Mouse (Mus musculus): ENCODE data around the gene Epc2. TPM values are rescaled to one million over a fixed set of nuclear protein-coding genes. Genes with fewer than 3 reads are reported as not detected.

The Epc2 gene
- polyA plus RNA-seq, 1 experiment from 2014 or later: 3.7 TPM

GRCm38 (mm10) chr2:49447586-49448475 is 3.5 kb upstream of the Epc2 start:
- H3K9ac ChIP-seq (ENCODE audit: low read depth, low read length): no peak overlapping the region

GRCm38 (mm10) chr2:49450467-49450866 is 819 bp upstream of the Epc2 start:
- ATAC-seq: no peak
- Histone ChIP-seq H3K9me3 (ENCODE audit: control insufficient read depth) (no peaks in the 10 kb centered on the region), H3K4me2 (replicated peaks; ENCODE audit: low read depth) (peak overlapping the region; percentile 89), H3K4me3 (ENCODE audit: low read depth, low read length) (peak overlapping the region; percentile 92), H3K9ac (ENCODE audit: low read depth, low read length) (peak overlapping the region; percentile 97; the same call in 1 of the 2 replicates), H3K27me3 (replicated peaks; ENCODE audit: control insufficient read depth, insufficient read depth, low read length) (no peaks in the 10 kb centered on the region), H3K36me3 (ENCODE audit: control insufficient read depth, insufficient read depth) (no peaks in the 10 kb centered on the region), H3K27ac (ENCODE audit: low read depth, low read length) (no peak overlapping the region), H3K4me1 (replicated peaks; ENCODE audit: control insufficient read depth, insufficient read depth, low read length) (no peaks in the 10 kb centered on the region)
- TF ChIP-seq CTCF (IDR thresholded peaks at IDR 0.05; ENCODE audit: low read depth): no peak
- 9% methylated on average over 4 of the region's 4 CpGs for WGBS

More at GRCm38 (mm10) chr2:49447586-49448475, 3.5 kb upstream of the Epc2 start:
- no peaks in the 10 kb centered on the region for H3K4me1 ChIP-seq (replicated peaks; ENCODE audit: control insufficient read depth, insufficient read depth, low read length)
- H3K9me3 ChIP-seq (ENCODE audit: control insufficient read depth): no peaks in the 10 kb centered on the region
- no peak overlapping the region for H3K4me2 ChIP-seq (replicated peaks; ENCODE audit: low read depth)
- WGBS: 55% methylated on average over 8 of the region's 8 CpGs
- peak; percentile 56 for TF ChIP-seq CTCF (IDR thresholded peaks at IDR 0.05; ENCODE audit: low read depth)
- H3K36me3 ChIP-seq (ENCODE audit: control insufficient read depth, insufficient read depth): no peaks in the 10 kb centered on the region
- H3K27ac ChIP-seq (ENCODE audit: low read depth, low read length): no peak overlapping the region
- H3K27me3 ChIP-seq (replicated peaks; ENCODE audit: control insufficient read depth, insufficient read depth, low read length): no peaks in the 10 kb centered on the region
- no peak for ATAC-seq
- no peak overlapping the region for H3K4me3 ChIP-seq (ENCODE audit: low read depth, low read length)

DNA sequence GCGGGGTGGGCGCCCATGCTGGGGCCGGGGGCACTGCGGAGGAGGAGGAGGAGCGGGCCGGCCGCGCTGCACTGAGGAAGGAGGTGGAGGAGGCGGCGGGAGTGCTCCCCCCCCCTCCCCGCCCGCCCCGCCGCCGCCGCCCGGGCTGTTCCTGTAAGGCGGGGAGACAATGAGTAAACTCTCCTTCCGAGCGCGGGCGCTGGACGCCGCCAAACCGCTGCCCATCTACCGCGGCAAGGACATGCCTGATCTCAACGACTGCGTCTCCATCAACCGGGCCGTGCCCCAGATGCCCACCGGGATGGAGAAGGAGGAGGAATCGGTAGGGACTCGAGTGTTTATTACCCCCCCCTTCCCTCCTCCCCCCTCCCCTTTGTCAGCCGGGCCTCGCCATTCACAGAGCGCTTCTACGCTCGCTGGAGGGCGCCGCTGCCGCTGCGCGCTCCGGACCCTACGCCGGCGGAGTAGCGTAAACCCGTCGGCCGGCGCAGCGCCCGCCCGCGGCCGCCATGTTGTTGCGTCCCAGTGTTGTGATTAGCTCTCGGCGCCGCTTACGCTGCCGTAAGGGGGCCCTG is 438 bp downstream of the Epc2 start:
- peak overlapping the region; percentile 97 for H3K9ac ChIP-seq (ENCODE audit: low read depth, low read length)
- TF ChIP-seq CTCF (IDR thresholded peaks at IDR 0.05; ENCODE audit: low read depth): peak; percentile 60
- peak overlapping the region; percentile 99 for H3K27ac ChIP-seq (ENCODE audit: low read depth, low read length)
- H3K9me3 ChIP-seq (ENCODE audit: control insufficient read depth): no peaks in the 10 kb centered on the region
- no peaks in the 10 kb centered on the region for H3K27me3 ChIP-seq (replicated peaks; ENCODE audit: control insufficient read depth, insufficient read depth, low read length)
- no peaks in the 10 kb centered on the region for H3K36me3 ChIP-seq (ENCODE audit: control insufficient read depth, insufficient read depth)
- WGBS: under 1% methylated on average over 32 of the region's 64 CpGs
- H3K4me2 ChIP-seq (replicated peaks; ENCODE audit: low read depth): peak overlapping the region; percentile 97
- peak overlapping the region; percentile 92 for H3K4me3 ChIP-seq (ENCODE audit: low read depth, low read length)
- no peaks in the 10 kb centered on the region for H3K4me1 ChIP-seq (replicated peaks; ENCODE audit: control insufficient read depth, insufficient read depth, low read length)
- peak; percentile 87 for ATAC-seq

GRCm38 (mm10) chr2:49452451-49453081 is 1.3 kb downstream of the Epc2 start:
- under 1% methylated on average over 37 of the region's 37 CpGs for WGBS
- ATAC-seq: peak; percentile 68
- peak overlapping the region; percentile 92 for H3K4me3 ChIP-seq (ENCODE audit: low read depth, low read length)
- no peaks in the 10 kb centered on the region for H3K36me3 ChIP-seq (ENCODE audit: control insufficient read depth, insufficient read depth)
- peak overlapping the region; percentile 99; the same call in 1 of the 2 replicates for H3K27ac ChIP-seq (ENCODE audit: low read depth, low read length)
- H3K4me2 ChIP-seq (replicated peaks; ENCODE audit: low read depth): peak overlapping the region; percentile 97
- no peaks in the 10 kb centered on the region for H3K27me3 ChIP-seq (replicated peaks; ENCODE audit: control insufficient read depth, insufficient read depth, low read length)
- no peak for TF ChIP-seq CTCF (IDR thresholded peaks at IDR 0.05; ENCODE audit: low read depth)
- H3K9me3 ChIP-seq (ENCODE audit: control insufficient read depth): no peaks in the 10 kb centered on the region
- peak overlapping the region; percentile 97 for H3K9ac ChIP-seq (ENCODE audit: low read depth, low read length)
- H3K4me1 ChIP-seq (replicated peaks; ENCODE audit: control insufficient read depth, insufficient read depth, low read length): no peaks in the 10 kb centered on the region

DNA sequence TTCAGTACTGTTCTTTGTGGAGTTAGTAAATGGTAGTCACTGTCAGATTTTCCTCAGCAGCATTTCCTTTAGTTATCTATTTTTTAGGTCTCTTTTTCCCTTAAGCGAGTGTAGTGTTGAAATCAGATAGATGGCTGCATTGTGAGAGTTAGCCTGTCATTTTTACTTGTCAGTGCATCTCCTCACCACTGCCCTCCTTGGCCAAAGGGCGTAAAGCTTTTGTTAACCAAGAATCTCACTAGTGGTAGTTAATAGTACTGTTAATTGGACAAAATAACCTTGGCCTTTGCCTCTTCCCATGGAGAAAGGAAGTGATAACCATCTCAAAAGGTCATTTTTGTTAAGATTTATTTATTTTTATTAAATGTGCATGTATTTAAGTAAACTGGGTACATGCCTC is 6.5 kb downstream of the Epc2 start:
- Histone ChIP-seq H3K27ac (ENCODE audit: low read depth, low read length) (no peak overlapping the region), H3K9me3 (ENCODE audit: control insufficient read depth) (no peaks in the 10 kb centered on the region), H3K4me1 (replicated peaks; ENCODE audit: control insufficient read depth, insufficient read depth, low read length) (no peaks in the 10 kb centered on the region), H3K4me3 (ENCODE audit: low read depth, low read length) (no peak overlapping the region), H3K4me2 (replicated peaks; ENCODE audit: low read depth) (no peak overlapping the region), H3K9ac (ENCODE audit: low read depth, low read length) (no peak overlapping the region), H3K27me3 (replicated peaks; ENCODE audit: control insufficient read depth, insufficient read depth, low read length) (no peaks in the 10 kb centered on the region), H3K36me3 (ENCODE audit: control insufficient read depth, insufficient read depth) (no peaks in the 10 kb centered on the region)
- peak; percentile 37 for TF ChIP-seq CTCF (IDR thresholded peaks at IDR 0.05; ENCODE audit: low read depth)
- WGBS: 73% methylated on average over 2 of the region's 2 CpGs
- ATAC-seq: no peak

- Histone ChIP-seq H3K4me2 (replicated peaks; ENCODE audit: low read depth) (no peak overlapping the region), H3K4me3 (ENCODE audit: low read depth, low read length) (no peak overlapping the region), H3K36me3 (ENCODE audit: control insufficient read depth, insufficient read depth) (no peaks in the 10 kb centered on the region), H3K9me3 (ENCODE audit: control insufficient read depth) (no peaks in the 10 kb centered on the region), H3K9ac (ENCODE audit: low read depth, low read length) (no peak overlapping the region), H3K4me1 (replicated peaks; ENCODE audit: control insufficient read depth, insufficient read depth, low read length) (no peaks in the 10 kb centered on the region), H3K27ac (ENCODE audit: low read depth, low read length) (no peak overlapping the region), H3K27me3 (replicated peaks; ENCODE audit: control insufficient read depth, insufficient read depth, low read length) (no peaks in the 10 kb centered on the region)
- TF ChIP-seq CTCF (IDR thresholded peaks at IDR 0.05; ENCODE audit: low read depth): no peak
- 71% methylated on average over 3 of the region's 3 CpGs for WGBS
- ATAC-seq: no peak
These were observed 14.5 kb downstream of the Epc2 start for GRCm38 (mm10) chr2:49465672-49466222.
